Mouse (Mus musculus): ENCODE data around the gene Cacng4. TPM values are rescaled to one million over a fixed set of nuclear protein-coding genes. Genes with fewer than 3 reads are reported as not detected.

Gene Cacng4
- total RNA-seq, 1 experiment from 2014 or later = 4.3 TPM

GRCm38 (mm10) chr11:107716332-107716938, 77.9 kb downstream of the Cacng4 start, which contains the start of gene Cacng1:
Gene Cacng1 (minus strand): TSS chr11:107716522.
- no peak for DNase-seq

GRCm38 (mm10) chr11:107714368-107714767, 80.0 kb downstream of the Cacng4 start:
- no peak for DNase-seq

DNA sequence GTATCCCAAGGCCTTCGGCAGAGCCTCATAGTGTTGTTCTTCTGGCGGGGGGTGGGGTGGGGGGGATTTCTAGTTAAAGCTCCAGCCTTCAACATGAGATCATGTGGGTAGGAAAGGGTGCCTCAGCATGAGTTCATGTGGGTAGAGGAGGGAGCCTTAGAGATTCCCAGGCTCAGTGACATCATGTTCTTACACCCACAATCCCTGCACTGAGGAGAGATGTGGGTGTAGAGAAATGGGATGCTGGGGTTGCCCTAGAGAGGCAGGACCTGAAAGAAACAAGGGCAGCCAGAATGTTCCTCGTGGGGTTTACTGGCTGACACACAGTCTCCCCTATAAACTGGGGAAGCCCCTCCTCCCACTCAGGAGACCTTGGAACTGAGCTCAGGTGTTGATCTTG, 84.0 kb downstream of the Cacng4 start:
- DNase-seq = no peak

DNA sequence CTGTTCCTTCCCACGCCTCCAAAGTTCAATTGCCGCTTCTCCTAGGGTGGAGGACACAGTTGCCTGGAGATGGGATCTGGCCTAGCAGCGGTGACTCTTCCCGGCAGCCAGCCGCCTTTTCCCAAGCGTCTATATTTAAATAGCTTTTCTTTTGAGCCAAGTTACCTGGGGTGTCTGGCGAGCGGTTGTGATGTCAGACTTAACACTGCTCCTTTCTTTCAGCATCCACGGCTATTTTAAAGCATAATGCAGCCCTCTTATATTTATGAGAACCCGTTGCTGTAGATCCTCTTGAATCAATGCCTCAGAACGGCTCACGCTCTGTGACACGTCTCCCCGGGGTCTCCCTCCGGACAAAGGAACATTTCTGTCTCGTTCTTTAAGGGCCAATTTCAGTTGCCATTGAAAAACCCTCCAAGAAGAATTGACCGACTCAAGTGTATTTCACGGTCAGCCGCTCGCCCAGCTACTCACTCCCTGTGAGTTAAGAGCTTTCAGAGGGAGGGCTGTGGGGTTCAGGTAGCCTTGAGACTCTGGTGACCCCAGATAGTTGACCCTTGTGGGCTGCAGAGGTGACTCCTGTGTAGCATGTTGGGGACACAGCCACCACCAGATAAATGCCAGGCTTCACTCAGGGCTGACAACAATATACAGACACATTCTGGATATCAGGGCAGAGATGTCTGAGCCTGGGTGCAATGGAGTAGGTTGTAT, 86.3 kb downstream of the Cacng4 start:
- no peak for DNase-seq

DNA sequence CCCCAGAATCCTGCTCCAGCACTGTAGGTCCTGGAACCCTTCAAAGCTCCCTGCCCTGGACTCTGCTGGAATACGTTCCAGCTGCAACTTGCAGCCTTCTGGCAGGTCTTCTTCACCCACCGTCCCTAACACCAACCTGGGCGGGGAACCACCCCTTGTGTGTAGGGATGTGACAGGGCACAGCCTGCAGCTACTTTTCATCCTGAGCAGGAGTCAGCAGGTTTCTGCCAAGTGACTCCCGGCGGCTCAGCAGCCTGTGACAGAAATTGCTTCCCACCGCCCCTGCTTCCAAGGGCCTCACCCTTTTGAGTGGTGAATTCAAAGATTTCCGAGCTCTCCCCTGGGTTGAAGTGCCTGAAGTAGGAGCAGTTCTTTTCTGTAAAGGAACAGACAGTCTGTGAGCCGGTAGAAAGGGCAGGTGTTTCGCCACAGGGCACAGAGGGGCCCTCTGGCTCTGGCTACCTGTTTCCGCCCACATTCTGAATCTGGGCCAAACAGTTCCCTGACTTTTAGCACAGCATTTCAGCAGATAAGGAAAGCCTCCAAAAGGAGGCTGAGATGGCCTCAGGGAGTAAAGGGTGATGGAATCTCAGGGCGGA, 88.8 kb downstream of the Cacng4 start:
- DNase-seq = no peak

DNA sequence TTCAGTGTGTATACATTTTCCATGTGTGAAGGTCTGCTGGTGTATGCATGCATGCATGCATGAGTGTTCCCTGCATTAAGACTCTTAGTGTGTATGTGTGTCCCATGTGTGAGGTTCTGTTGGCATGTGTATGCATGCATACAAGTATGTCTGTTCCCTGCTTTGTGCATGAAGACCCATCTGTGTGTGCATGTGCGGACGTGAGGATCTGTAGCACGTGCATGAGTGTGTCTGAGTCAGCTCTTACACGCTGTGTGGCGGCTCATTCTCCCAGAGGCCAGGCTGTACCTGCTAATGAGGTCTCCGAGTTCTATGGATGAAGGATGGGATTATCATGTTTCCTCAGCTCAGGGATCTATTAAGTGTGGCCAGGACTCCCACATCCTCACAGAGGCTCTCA, 89.3 kb downstream of the Cacng4 start:
- DNase-seq = no peak

- peak; percentile 40 for DNase-seq
Measured at GRCm38 (mm10) chr11:107703272-107704134, 90.9 kb downstream of the Cacng4 start.

DNA sequence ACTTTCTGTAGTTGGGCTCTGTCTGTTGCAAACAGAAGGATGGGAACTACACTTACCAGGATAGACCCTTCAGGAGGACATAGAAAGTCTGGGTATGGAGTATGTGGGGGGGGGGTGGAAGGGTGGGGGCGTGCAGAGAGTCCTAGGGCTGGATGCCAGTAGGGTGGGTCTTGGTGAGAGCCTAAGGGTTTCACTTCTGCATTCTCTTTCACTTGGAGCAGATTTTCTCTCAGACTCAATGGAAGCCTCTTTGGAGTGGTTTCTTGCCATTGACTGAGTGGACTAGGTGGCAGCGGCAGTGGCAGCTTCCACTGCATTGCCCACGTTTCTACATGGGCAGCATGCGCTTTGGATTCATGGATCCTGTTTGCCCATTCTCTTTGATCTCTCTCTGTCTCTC, 94.4 kb downstream of the Cacng4 start:
- DNase-seq = no peak

DNA sequence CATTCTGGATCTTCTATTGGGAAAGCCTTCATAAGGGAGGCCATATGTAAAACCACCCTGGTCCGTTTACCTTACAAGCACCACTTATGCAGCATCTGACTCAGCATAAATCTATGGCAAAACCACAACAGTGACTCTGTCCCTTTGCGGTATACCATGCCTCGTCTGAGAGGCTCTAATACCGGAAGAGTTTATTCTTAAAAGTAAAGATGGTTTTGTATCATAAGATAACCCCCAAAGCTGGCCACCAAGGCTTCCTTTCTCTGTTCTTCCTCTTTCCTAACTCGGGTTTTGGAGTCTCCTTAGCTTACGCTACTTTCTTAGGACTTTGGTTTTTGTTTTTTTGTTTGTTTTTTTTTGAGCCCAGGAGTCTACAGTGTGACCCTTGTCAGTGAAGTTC, 101.0 kb downstream of the Cacng4 start:
- DNase-seq = no peak

- DNase-seq = peak; percentile 29
Measured at GRCm38 (mm10) chr11:107691569-107691968, 102.8 kb downstream of the Cacng4 start.

GRCm38 (mm10) chr11:107688480-107688879, 105.9 kb downstream of the Cacng4 start:
- no peak for DNase-seq

DNA sequence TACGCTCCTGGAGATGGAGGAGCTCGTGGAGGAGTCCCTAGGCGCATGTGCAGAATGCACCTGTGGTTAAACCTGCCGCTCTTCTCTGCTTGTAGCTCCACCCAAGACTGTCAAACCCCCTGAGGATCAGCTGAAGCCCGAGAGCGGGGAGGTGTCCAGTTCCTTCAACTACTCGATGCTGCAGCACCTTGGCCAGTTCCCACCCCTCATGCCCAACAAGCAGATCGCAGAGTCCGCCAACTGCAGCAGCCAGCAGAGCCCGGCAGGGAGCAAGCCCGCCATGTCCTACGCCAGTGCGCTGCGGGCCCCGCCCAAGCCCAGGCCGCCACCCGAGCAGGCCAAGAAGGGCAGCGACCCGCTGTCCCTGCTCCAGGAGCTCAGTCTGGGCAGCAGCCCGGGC, 108.1 kb downstream of the Cacng4 start:
- DNase-seq = no peak

- DNase-seq = no peak
Measured at GRCm38 (mm10) chr11:107683544-107684465, 110.6 kb downstream of the Cacng4 start.

- DNase-seq = no peak
Measured at GRCm38 (mm10) chr11:107682694-107683355, 111.5 kb downstream of the Cacng4 start.

Other genes starting within 250 kb of the Cacng4 start
- gene Helz, start 246.6 kb downstream of the Cacng4 start, total RNA-seq (2021) = 29.5 and 36.6 TPM in 2 replicates
- gene Cacng1, start 78.0 kb downstream of the Cacng4 start, total RNA-seq (2021) = not detected in 2 replicates
- 0.15 TPM in 1 of 2 replicates, not detected in the other for gene Cacng5, start 120.5 kb upstream of the Cacng4 start, total RNA-seq (2021)

All from adrenal gland, postnatal 25 days (tissue).